Mouse (Mus musculus) kidney, adult 2 months (tissue): ENCODE results near the gene Antxr1. TPM values are rescaled to one million over a fixed set of nuclear protein-coding genes. Genes with fewer than 3 reads are reported as not detected.

Experiments used
- DNase-seq: peaks from one replicate; pipeline ENCODE4 v3.0.0; 2021
- H3K27ac ChIP-seq: fragments of 200-500 bp; 2 replicates; pipeline ENCODE4 v1.5.1; 2012; ENCODE audit warnings: low read depth, low read length, control low read depth, inconsistent platforms; ENCODE audit not compliant: insufficient read depth
- H3K27me3 ChIP-seq: fragments of 200-500 bp; replicated peaks from 2 replicates; pipeline ENCODE4 v1.6.1; 2012; ENCODE audit warnings: mild to moderate bottlenecking, moderate library complexity, low read length, inconsistent platforms; ENCODE audit not compliant: control insufficient read depth, insufficient read depth
- H3K36me3 ChIP-seq: fragments of 200-500 bp; 2 replicates; pipeline ENCODE4 v1.6.1; 2012; ENCODE audit warnings: mild to moderate bottlenecking, moderate library complexity, low read length, inconsistent platforms; ENCODE audit not compliant: control insufficient read depth, insufficient read depth
- H3K4me1 ChIP-seq: fragments of 200-500 bp; 2 replicates; pipeline ENCODE4 v1.6.1; 2011; ENCODE audit warnings: low read length; ENCODE audit not compliant: control insufficient read depth, insufficient read depth
- H3K4me3 ChIP-seq: fragments of 200-500 bp; 2 replicates; pipeline ENCODE4 v1.5.1; 2011; ENCODE audit warnings: mild to moderate bottlenecking, low read depth, low read length, control low read depth; ENCODE audit not compliant: insufficient read depth
- CTCF ChIP-seq: fragments of 200-500 bp; conservative IDR thresholded peaks from 2 replicates; pipeline ENCODE4 v1.5.1; 2011; ENCODE audit warnings: low read depth, mild to moderate bottlenecking, control low read depth, low read length, moderate library complexity, mixed read lengths; ENCODE audit not compliant: insufficient read depth, insufficient read length
- POLR2A ChIP-seq: fragments of 200-500 bp; IDR thresholded peaks from one replicate; pipeline ENCODE4 v1.6.1; 2011; ENCODE audit warnings: low read depth, low read length, control low read depth
- WGBS: fragments of 180-500 bp; shearing (Covaris S2); methylation state at CpG from one replicate; pipeline ENCODE4 v1.1.7; 2018; 5-methylcytosine and 5-hydroxymethylcytosine counted together
- polyA plus RNA-seq: library from polyadenylated mRNA; depleted of rRNA; stranded (reverse); fragments of >200 nt; gene quantifications from 2 replicates; pipeline ENCODE4 v1.2.3, GENCODE M21; 2012

The Antxr1 gene
- polyA plus RNA-seq, 1 experiment: 2.0 TPM

DNA sequence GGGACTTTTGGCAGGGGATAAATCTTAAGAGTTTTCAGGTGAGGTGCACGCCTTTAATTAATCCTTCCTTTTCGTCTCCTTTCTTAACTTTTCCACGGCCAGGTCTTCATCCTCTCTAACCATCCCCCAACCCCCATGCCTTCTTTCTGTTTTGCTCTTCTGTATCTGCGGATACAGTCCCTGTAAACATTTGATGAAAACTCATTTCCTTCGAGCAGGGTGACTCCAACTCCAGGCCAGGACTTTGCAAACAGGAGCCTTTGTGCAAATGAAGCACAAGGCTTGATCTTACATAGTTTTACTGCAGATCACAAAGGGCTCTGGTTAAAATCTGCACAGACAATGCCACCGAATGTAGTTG, 294 bp upstream of the Antxr1 start:
- H3K36me3 ChIP-seq: no peaks in the 10 kb centered on the region
- TF ChIP-seq CTCF (no peak), POLR2A (no peak)
- no peak overlapping the region for H3K27ac ChIP-seq
- H3K4me3 ChIP-seq: no peak overlapping the region
- DNase-seq: no peak
- H3K4me1 ChIP-seq: no peaks in the 10 kb centered on the region
- no peaks in the 10 kb centered on the region for H3K27me3 ChIP-seq
- 32% methylated on average over 6 of the region's 6 CpGs for WGBS

DNA sequence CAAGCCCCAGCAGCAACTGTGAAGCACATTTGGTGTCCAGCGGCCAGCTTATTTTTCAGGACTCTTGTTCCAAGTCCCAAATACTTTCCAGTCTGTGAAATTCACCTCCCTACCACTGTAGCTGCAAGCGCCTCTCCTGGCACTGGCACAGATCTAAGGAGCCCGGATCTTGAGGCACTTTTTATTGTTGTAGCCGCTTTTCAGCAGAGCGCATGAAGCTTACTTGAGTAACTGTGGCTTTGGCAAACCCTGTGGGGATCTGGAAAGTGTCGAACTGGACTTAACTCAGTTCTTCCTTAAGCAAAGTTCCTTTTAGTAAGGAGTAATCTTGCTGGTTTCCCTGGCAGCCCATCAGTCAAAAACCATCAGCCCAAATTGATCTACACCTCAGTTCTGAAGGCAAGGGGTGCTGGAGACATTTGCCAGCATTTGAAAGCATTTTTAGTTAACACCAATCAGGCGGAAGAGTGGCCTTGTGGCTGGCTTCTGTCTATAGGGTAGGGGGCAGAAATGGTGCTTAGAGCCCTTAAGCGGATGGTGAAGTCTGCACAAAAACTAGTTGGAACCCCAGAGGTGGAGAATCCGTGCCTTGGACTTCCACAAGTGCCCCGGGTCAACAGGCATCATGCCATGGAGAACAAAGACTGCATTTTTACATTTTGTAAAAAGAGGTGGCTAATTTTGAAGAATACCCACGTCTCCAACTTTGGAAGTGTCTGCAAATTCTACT, 1.1 kb downstream of the Antxr1 start:
- Histone ChIP-seq H3K4me3 (peak overlapping the region; percentile 66; the same call in 1 of the 2 replicates), H3K27me3 (no peaks in the 10 kb centered on the region), H3K36me3 (no peaks in the 10 kb centered on the region), H3K4me1 (no peaks in the 10 kb centered on the region), H3K27ac (no peak overlapping the region)
- WGBS: 28% methylated on average over 11 of the region's 11 CpGs
- DNase-seq: no peak
- no peak for TF ChIP-seq CTCF
- TF ChIP-seq POLR2A: no peak

DNA sequence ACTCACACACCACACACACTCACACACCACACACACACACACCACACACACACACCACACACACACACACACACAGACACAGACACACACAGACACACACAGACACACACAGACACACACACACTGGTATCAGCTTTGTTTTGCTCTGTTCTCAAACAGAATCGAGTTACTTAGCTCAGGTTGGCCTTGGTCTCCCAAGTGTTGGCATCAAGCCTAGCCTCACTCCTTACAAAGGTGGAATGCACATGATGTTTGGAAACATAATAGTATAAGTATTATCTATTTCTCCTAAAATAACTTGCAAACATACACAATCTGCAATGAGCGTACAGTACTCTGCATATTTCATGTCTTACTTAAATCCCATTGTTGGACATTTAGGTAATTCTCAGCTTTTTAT, 3.2 kb downstream of the Antxr1 start:
- 63% methylated on average over 2 of the region's 2 CpGs for WGBS
- H3K27ac ChIP-seq: no peak overlapping the region

DNA sequence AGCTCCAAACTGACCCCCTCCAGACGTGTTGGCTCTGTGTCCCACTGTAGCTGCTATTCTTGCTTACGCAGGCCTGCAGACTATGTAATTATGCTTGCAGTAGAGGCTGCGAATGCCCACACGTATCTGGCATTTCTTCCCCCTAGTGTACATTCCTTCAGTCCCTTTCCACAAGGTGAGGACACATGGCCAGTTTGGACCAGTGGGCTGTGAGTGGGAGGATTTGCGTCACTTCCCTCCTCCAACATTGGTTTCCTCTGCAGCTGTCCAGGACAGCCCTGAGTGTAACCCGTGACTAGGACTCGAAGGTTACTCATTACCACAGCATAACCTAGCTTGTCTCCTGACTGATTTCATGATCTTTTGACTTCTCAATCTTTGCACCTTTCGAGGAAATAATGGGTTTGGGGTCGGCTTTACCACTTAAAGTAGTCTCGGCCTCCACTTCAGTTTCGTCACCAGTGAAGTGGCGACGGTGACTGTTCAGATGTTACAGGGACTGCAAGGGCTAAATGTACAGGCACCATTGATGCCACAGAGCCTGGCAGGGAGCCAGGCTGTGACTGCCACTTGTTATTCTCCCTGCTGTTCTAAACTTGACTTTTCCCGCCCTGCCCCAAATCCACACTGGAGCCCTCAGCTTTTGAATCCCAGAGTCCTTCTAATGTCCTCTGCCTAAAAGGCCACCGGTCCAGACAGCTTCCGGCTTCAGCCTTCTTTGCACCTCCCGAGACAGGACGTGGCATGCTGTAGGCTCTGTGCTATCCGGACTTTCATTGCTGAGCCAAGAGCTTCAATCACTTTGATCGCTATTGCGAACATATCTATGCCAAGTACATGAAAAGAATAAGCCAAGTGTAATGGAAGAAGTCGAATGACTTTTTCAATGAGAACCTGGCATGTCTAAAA, 7.1 kb downstream of the Antxr1 start:
- H3K4me3 ChIP-seq: no peak overlapping the region
- no peaks in the 10 kb centered on the region for H3K27me3 ChIP-seq
- H3K36me3 ChIP-seq: no peaks in the 10 kb centered on the region
- H3K4me1 ChIP-seq: no peaks in the 10 kb centered on the region
- WGBS: 60% methylated on average over 22 of the region's 22 CpGs
- TF ChIP-seq POLR2A (no peak), CTCF (no peak)
- H3K27ac ChIP-seq: no peak overlapping the region
- DNase-seq: peak; percentile 78

More for the DNA sequence above, 3.2 kb downstream of the Antxr1 start:
- DNase-seq: no peak
- no peak for TF ChIP-seq CTCF
- TF ChIP-seq POLR2A: no peak
- no peaks in the 10 kb centered on the region for H3K27me3 ChIP-seq
- H3K4me3 ChIP-seq: no peak overlapping the region
- no peaks in the 10 kb centered on the region for H3K4me1 ChIP-seq
- no peaks in the 10 kb centered on the region for H3K36me3 ChIP-seq

DNA sequence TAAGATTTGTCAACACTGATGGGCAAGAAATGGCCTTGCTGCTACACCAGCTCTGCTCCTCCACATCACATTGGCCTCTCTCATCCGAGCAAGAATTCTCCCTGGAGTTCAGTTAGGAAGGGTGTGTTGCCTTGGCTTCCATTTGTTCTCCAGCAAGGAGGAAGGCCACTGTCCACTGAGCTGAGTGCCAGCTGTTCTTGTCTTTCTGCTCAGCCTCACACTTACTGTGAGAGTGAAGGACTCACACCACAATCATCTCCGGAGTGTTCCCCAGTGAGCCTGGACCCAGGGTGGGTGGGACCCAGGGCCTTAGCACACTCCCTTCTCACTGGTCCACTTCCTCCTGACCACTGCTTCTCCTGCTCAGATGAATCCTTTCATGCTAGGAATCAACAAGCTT, 8.7 kb downstream of the Antxr1 start:
- Histone ChIP-seq H3K27ac (no peak overlapping the region), H3K36me3 (no peaks in the 10 kb centered on the region), H3K4me1 (no peaks in the 10 kb centered on the region), H3K27me3 (no peaks in the 10 kb centered on the region), H3K4me3 (no peak overlapping the region)
- 96% methylated on average over 2 of the region's 2 CpGs for WGBS
- TF ChIP-seq POLR2A (no peak), CTCF (no peak)
- no peak for DNase-seq

DNA sequence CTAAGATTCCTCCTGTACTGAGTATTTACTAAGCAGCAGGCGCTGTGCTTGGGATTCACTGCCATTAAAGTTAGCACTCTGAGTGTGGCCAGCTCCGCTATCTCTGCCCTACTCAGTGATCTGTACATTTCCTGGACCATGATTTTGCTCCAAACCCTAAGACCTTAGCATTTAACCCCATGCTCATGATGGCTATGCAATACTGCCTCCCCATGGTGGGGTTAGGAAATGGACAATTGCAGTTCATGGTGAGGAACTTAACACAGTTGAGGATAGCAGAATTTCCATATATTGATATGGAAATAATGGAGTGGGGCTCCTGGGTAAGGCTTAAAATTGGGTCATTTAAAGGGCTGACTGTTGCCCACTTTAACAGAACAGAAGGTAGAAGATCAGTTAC, 12.2 kb downstream of the Antxr1 start:
- no peaks in the 10 kb centered on the region for H3K4me1 ChIP-seq
- no peaks in the 10 kb centered on the region for H3K36me3 ChIP-seq
- WGBS: 74% methylated on average over 2 of the region's 2 CpGs
- no peaks in the 10 kb centered on the region for H3K27me3 ChIP-seq
- DNase-seq: peak; percentile 50
- H3K27ac ChIP-seq: no peak overlapping the region
- no peak overlapping the region for H3K4me3 ChIP-seq
- TF ChIP-seq POLR2A (no peak), CTCF (peak; percentile 54)

DNA sequence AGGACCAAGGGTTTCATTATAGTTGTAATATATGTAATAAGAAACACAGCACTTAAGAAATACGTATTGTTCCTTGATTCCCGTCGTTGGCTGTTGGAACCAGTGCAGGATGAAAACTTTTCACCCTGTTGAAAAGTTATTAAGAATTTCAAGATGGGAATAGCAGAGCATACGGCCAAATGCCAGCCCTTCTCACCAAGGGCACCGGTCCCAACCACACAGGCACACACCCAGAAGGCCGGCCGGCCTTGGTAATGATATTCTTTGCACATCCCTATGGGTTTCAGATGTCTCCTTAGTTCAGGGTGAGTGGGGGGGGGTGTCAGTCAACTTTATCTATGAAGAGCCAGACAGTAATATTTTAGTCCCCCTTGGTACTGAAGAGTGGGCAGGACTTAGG, 17.0 kb downstream of the Antxr1 start:
- WGBS: 94% methylated on average over 7 of the region's 7 CpGs
- Histone ChIP-seq H3K36me3 (no peaks in the 10 kb centered on the region), H3K4me1 (no peaks in the 10 kb centered on the region), H3K27ac (no peak overlapping the region), H3K27me3 (no peaks in the 10 kb centered on the region), H3K4me3 (no peak overlapping the region)
- TF ChIP-seq POLR2A (no peak), CTCF (no peak)
- no peak for DNase-seq
